Mouse (Mus musculus) c-Kit-positive CD71-negative TER-119-negative erythroid progenitor cells, embryonic 14.5 days (primary cell): Measurements from ENCODE around the gene Rbm19.
"Not testable (repeated sequence)": the region's sequence is repeated elsewhere in the genome, so short reads cannot be mapped to it uniquely, and the experiment has no call there.

Source experiments
- DNase-seq: peaks from one replicate; pipeline ENCODE4 v3.0.0-alpha.2; 2013; ENCODE audit warnings: low read depth

Rbm19 gene

GRCm38 (mm10) chr5:120116261-120117050 lies at the start of gene Rbm19:
TSS of gene Rbm19 (plus strand) at chr5:120116465.
- DNase-seq = peak; percentile 88

- no peak for DNase-seq
Measured at GRCm38 (mm10) chr5:120067266-120067665, 49.0 kb upstream of the Rbm19 start.

DNA sequence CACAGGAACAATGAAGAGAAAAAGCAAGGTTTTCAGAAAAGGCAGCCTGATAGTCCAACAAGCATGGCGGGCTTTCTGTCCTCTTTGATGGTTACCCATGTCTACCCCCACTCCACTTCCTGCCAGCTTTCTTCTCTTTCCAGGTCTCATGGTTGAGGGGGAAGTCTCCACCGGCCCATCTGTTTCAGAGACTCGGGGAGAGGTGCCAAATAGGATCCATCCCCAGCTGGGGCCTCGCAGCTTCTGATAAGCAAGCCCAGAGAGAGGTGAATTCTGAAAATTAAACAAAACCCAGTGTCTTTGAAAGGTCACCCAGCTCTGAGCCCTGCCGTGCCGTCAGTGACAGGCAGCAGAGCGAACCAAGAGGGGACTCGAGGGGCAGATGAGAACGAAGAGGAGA lies 42.2 kb upstream of the Rbm19 start:
- DNase-seq = no peak

DNA sequence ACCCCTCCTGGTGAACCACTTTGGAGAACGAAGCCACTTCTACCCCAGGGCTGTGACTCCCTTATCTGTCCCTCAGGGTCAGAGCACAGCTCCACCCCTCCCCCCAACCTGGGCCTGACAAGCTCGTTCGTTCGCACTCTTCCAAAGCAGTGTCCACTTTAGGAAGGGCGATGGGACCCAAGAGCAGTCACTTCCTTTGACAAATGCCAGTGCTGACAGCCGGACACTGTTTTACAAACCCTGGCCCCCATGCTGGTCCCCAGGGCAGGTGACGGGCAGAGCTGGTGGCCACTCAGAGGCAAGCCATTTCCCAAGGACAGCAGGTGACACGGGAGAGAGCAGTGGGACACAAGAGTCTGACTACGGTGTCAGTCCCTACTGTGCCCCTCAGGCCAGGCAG lies 36.2 kb upstream of the Rbm19 start:
- DNase-seq = no peak

DNA sequence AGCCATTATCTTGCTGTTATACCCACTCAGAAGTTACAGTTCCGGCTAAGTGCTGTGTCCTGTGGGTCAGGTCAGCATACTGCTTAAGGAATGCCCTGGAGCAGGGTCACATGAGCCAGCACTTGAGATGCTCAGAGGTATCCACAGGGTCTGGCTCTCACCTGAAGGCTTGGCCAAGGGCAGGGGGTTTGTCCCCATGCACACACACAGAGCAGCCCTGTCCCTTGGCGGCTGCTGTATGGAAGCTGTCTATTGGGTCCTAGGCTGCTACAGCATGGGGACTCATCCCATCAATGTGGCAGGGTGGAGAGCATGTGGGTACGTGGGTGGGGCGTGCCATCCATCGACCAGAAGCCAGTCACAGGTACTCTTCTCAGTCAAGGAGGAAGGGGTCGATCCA lies 35.8 kb upstream of the Rbm19 start:
- no peak for DNase-seq

DNA sequence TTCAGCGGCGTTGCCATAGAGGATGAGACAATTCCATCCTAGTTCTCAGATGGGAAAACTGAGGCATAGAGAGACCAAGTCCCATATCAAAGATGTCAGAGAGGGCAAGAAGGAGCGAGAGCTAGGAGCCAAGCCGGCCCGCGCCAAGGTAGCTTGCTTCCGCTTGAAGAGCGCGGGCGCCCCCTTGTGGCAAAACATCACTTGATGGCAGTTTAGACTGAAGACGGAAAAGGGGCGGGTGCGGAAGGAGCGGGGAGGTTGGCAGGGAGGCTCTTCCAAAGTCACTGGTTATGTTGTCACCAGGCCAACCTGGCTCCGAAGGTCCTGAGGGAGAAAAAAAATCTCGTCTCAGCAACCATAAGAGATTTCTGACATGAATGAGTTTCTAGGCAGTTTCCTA lies 27.7 kb upstream of the Rbm19 start:
- DNase-seq = peak; percentile 80

GRCm38 (mm10) chr5:120094602-120095001 lies 21.7 kb upstream of the Rbm19 start:
- DNase-seq = peak; percentile 64

DNA sequence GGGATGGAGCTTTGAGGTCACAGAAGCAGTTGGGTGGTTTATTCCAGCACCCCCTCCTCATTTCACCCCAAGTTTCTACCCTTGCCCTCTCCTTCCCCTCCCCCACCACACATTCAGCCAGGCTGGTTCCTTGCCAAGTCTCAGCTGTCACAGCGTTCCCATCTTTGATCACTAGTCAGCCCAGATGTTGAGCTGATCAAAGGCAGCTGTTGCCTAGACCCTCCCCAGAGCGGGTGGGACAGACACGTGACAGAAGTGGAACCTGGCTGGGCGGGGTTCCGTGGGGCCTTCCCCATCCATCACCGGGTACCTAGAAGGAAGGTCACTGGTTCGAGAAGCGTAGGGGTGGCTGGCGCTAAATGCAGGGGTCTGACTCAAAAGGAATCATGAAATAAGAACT lies 19.2 kb upstream of the Rbm19 start:
- no peak for DNase-seq

DNA sequence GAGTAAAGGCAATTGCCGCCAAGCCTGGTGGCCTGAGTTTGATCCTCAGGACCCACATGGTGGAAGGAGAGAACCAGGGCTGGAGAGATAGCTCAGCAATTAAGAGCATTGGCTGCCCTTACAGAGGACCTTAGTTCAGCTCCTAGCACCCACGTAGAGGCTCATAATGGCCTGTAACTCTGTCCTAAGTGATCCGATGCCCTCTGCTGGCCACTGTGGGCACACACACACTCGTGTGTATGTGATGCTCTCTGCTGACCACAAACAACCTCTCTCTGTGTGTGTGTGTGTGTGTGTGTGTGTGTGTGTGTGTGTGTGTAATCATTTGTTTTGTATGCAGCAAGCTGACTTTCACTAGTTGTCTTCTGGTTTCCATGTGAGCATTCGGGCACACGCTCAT lies 15.5 kb upstream of the Rbm19 start:
- DNase-seq = no peak

DNA sequence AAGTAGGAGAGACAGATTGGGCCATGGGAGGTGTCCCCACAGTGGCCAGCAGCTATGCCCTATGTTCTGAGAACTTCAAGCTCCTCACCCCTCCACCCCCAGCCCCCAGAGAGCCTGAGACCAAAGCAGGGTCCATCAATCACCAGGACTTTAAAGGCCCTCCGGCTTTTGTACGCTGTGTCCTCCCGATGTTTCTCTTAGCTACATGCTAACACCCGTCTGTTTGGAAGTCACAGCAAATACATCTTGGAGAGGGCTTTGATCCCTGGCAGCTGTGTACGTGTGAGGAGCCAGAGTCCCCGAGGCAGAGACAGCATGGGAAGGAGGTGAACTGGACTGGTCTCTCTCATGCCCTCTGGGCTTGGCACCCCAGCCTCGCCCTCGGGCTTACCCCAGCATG lies 14.2 kb upstream of the Rbm19 start:
- DNase-seq = no peak

- peak; percentile 50 for DNase-seq
Measured at GRCm38 (mm10) chr5:120102732-120103131, 13.5 kb upstream of the Rbm19 start.

DNA sequence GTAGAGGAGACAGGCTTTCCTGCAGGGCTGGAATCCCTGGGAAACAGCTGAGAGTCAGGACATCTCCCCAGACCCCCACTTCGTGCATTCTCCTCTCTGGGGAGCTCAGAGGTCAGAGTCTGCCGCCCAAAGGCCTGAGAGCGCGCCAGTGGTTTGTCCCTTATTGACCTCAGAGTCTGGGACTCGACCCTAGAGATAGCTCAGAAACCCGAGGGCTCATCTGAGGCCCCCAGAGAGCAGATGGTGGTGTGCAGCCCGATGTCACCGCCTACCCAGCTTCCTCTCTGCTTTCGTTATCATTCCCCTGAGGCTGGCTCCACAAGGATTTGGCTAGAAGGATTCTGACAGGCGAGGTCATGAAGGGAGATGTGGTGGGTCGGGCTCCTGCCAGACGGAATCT lies 12.8 kb upstream of the Rbm19 start:
- no peak for DNase-seq

GRCm38 (mm10) chr5:120106424-120107073 lies 9.7 kb upstream of the Rbm19 start:
- DNase-seq = no peak

DNA sequence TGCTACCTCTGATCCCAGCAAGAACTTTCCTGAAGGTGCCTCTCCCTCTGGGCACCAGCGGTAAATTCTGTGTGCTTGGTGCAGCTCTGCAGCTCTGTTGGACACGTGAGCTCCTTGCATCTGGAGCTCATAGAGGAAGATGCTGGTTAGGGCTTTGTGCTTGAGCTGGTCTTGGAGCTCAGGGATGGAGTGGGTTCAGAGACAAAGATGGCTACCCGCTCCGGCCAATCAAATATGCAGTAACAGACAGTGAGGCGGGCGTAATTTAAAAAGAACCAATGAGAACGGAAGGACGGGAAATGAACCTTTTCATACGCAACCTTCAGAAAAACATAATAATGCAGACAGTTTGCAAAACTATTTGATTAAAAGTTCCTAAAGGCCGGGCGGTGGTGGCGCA lies 1.9 kb upstream of the Rbm19 start:
- no peak for DNase-seq

DNA sequence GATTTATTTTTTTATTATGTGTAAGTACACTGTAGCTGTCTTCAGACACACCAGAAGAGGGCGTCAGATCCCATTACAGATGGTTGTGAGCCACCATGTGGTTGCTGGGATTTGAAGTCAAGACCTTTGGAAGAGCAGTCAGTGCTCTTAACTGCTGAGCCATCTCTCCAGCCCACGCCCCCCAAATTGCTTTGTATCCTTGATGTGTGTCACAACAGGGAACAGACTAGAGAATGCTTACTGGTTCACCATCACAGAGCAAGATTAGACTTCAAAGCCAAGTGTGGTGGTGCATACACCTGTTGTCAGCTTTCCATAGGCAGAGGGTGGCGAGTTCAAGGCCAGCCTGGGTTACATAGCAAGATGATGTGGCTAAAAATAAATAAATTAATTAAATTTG lies 896 bp downstream of the Rbm19 start:
- DNase-seq = not testable (repeated sequence)

GRCm38 (mm10) chr5:120124881-120125690 lies 8.8 kb downstream of the Rbm19 start:
- no peak for DNase-seq

GRCm38 (mm10) chr5:120127641-120128040 lies 11.4 kb downstream of the Rbm19 start:
- DNase-seq = no peak

DNA sequence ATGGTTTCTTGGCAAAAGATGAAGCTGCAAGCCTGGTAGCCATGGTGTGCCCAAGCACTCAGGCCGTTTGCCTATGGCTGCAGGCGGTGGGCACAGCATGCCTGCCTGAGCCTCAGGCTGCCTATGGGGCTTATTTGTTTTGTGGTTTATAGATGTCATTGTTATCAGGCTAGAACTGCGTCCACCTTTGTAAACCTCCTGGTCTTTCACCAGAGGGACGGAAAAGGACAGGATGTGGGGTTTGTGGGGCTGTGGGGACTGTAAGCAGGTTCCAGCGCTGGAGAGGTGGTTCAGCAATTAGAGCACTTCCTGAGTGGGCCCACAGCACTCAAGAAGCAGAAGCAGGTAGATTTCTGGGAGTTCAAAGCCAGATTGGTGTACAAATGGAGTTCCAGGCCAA lies 12.2 kb downstream of the Rbm19 start:
- no peak for DNase-seq

DNA sequence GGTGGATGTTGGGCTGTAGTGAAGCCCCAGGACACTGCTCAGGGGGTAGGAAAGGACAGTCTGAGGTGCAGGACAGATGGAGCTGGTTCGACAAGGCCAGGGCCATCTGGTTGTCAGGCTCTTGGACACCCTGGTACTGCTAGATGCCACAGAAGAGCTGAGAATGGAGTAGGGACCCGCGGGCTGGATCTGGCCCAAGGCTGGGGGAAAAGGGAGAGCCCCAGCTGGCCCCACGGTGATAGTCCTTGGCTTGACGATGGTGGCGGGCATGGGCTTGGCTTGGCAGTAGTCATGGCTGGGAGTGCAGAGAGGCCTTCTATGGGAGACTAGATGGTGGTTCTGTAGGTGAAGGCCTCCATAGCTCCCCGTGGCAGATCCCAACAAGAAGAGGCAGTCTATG lies 12.8 kb downstream of the Rbm19 start:
- DNase-seq = no peak

DNA sequence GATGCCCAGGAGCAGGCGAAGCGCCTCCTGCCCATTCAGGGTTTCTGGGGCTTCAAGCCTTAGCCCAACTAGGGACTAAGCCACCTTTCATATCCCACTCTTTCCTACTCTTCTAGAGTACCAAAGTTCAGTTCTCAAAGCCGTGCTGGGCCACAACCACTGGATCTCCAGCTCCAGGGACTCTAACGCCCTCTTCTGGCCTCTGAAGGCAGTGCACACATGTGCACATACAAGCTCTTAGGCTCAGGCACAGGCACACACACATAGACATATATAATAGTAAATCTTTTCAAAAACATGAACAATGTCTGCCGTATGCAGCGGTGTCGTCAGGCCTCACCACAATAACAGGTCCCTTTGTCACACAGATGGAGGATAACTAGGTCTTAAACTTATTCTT lies 13.5 kb downstream of the Rbm19 start:
- no peak for DNase-seq

- DNase-seq = no peak
Measured at GRCm38 (mm10) chr5:120130163-120130562, 13.9 kb downstream of the Rbm19 start.

DNA sequence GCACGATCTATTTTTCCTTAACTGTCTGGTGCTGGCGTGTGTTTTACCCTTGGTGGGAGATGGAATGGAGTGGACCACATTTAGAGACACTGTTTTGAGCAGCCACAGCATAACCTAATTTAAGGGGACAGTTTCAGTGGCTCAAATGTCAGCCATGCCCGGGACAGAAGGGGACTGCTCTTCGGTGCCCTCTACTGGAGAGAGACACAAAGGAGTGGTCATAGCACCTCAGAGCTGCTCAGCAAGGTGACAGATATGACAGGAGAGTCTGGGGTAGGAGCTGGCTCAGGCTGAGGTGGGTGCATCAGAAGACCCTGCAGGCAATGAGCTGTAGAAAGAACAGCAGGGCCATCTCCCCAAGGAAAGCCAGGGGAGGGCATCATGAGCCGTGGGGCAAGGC lies 15.3 kb downstream of the Rbm19 start:
- DNase-seq = no peak

GRCm38 (mm10) chr5:120134000-120134399 lies 17.7 kb downstream of the Rbm19 start:
- DNase-seq = no peak
